Mouse (Mus musculus): ENCODE results near the gene Fth1. TPM values are rescaled to one million over a fixed set of nuclear protein-coding genes. Genes with fewer than 3 reads are reported as not detected.

Fth1 gene
- total and polyA plus RNA-seq, 2 experiments from 2014 or later: 524 to 3,148 TPM

GRCm38 (mm10) chr19:9993036-9993656 lies 12.7 kb downstream of the Fth1 start:
- H3K27ac ChIP-seq (ENCODE audit: low read depth): no peak overlapping the region
- 7% methylated on average over 17 of the region's 17 CpGs for WGBS
- TF ChIP-seq CTCF (IDR thresholded peaks at IDR 0.05; ENCODE audit: low read depth) (peak; percentile 80), EP300 (IDR thresholded peaks at IDR 0.05; ENCODE audit: low read depth) (no peak)
- H3K9ac ChIP-seq (replicated peaks; ENCODE audit: low read depth, low read length): no peak overlapping the region
- H3K9me3 ChIP-seq (replicated peaks; ENCODE audit: control insufficient read depth, low read length): no peaks in the 10 kb centered on the region
- 0 out of 2 replicates have a peak, but pooled peaks cover 2% of the 10 kb centered on the region for H3K4me1 ChIP-seq (ENCODE audit: control insufficient read depth, insufficient read depth)
- H3K4me2 ChIP-seq (ENCODE audit: low read depth, low read length): peak overlapping the region; percentile 46
- H3K36me3 ChIP-seq (replicated peaks; ENCODE audit: control insufficient read depth, insufficient read depth, low read length): no peaks in the 10 kb centered on the region
- H3K4me3 ChIP-seq (ENCODE audit: low read depth, low read length): no peak overlapping the region
- ATAC-seq (ENCODE audit: insufficient read depth, low read depth) (peak; percentile 85), DNase-seq (ENCODE audit: low spot score) (peak; percentile 81)
- H3K27me3 ChIP-seq (ENCODE audit: control insufficient read depth, insufficient read depth, low read length): no peaks in the 10 kb centered on the region

GRCm38 (mm10) chr19:9997204-9998062 lies 17.0 kb downstream of the Fth1 start:
- DNase-seq (ENCODE audit: low spot score) (no peak), ATAC-seq (ENCODE audit: insufficient read depth, low read depth) (no peak)
- no peak overlapping the region for H3K27ac ChIP-seq (ENCODE audit: low read depth)
- H3K9me3 ChIP-seq (replicated peaks; ENCODE audit: control insufficient read depth, low read length): no peaks in the 10 kb centered on the region
- 72% methylated on average over 12 of the region's 12 CpGs for WGBS
- H3K27me3 ChIP-seq (ENCODE audit: control insufficient read depth, insufficient read depth, low read length): no peaks in the 10 kb centered on the region
- no peak overlapping the region for H3K4me3 ChIP-seq (ENCODE audit: low read depth, low read length)
- H3K4me2 ChIP-seq (ENCODE audit: low read depth, low read length): no peak overlapping the region
- no peak for TF ChIP-seq EP300 (IDR thresholded peaks at IDR 0.05; ENCODE audit: low read depth)
- no peak for TF ChIP-seq CTCF (IDR thresholded peaks at IDR 0.05; ENCODE audit: low read depth)
- H3K4me1 ChIP-seq (ENCODE audit: control insufficient read depth, insufficient read depth): 0 out of 2 replicates have a peak, but pooled peaks cover 2% of the 10 kb centered on the region
- no peaks in the 10 kb centered on the region for H3K36me3 ChIP-seq (replicated peaks; ENCODE audit: control insufficient read depth, insufficient read depth, low read length)
- no peak overlapping the region for H3K9ac ChIP-seq (replicated peaks; ENCODE audit: low read depth, low read length)

- Histone ChIP-seq H3K27me3 (ENCODE audit: control insufficient read depth, insufficient read depth, low read length) (no peaks in the 10 kb centered on the region), H3K9ac (replicated peaks; ENCODE audit: low read depth, low read length) (no peak overlapping the region), H3K9me3 (replicated peaks; ENCODE audit: control insufficient read depth, low read length) (no peaks in the 10 kb centered on the region), H3K4me2 (ENCODE audit: low read depth, low read length) (no peak overlapping the region), H3K4me1 (ENCODE audit: control insufficient read depth, insufficient read depth) (0 out of 2 replicates have a peak, but pooled peaks cover 2% of the 10 kb centered on the region), H3K36me3 (replicated peaks; ENCODE audit: control insufficient read depth, insufficient read depth, low read length) (no peaks in the 10 kb centered on the region), H3K4me3 (ENCODE audit: low read depth, low read length) (no peak overlapping the region), H3K27ac (ENCODE audit: low read depth) (no peak overlapping the region)
- ATAC-seq (ENCODE audit: insufficient read depth, low read depth): no peak
- no peak for DNase-seq (ENCODE audit: low spot score)
- WGBS: 73% methylated on average over 2 of the region's 2 CpGs
- TF ChIP-seq EP300 (IDR thresholded peaks at IDR 0.05; ENCODE audit: low read depth) (no peak), CTCF (IDR thresholded peaks at IDR 0.05; ENCODE audit: low read depth) (no peak)
These were observed 17.6 kb downstream of the Fth1 start for GRCm38 (mm10) chr19:9998063-9998416.

DNA sequence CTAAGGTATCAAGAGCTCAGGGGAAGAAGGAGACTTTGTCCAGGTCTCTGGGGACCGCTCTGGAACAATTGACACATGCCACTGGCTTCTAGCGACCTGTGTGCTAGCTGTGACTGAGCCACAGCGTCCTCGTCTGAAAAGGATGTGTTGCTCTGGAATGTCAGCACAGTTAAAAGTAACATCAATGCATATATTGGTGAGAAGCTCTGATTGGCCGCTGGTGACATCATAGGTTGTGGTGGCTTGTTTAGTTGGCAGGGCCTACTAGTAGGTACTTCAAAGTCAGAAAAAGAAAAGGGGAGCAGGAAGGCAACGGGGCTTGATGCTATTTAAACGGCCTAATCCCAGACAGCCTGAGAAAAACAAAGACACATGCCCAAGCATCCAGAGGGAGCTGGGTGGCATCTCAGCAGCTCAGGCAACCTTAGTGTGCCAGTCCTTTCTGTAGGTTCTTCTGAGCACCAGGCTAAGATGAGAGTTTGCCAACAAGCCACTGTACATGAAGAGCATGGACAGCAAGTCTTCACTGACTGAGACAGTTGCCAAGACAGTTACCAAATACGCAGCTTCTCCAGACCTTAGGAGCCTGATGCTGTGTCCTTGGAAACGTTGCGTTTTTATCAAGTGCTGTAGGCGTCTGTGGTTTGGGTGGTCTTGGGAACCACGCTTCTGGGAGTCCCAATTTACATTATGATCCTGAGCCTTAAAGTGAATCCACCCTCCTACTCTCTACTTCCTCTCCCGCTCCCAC lies 18.5 kb downstream of the Fth1 start:
- WGBS: 53% methylated on average over 13 of the region's 13 CpGs
- Histone ChIP-seq H3K36me3 (replicated peaks; ENCODE audit: control insufficient read depth, insufficient read depth, low read length) (no peaks in the 10 kb centered on the region), H3K4me3 (ENCODE audit: low read depth, low read length) (no peak overlapping the region), H3K27me3 (ENCODE audit: control insufficient read depth, insufficient read depth, low read length) (no peaks in the 10 kb centered on the region), H3K4me1 (ENCODE audit: control insufficient read depth, insufficient read depth) (no peaks in the 10 kb centered on the region), H3K4me2 (ENCODE audit: low read depth, low read length) (no peak overlapping the region), H3K9me3 (replicated peaks; ENCODE audit: control insufficient read depth, low read length) (no peaks in the 10 kb centered on the region), H3K27ac (ENCODE audit: low read depth) (no peak overlapping the region), H3K9ac (replicated peaks; ENCODE audit: low read depth, low read length) (no peak overlapping the region)
- TF ChIP-seq EP300 (IDR thresholded peaks at IDR 0.05; ENCODE audit: low read depth) (no peak), CTCF (IDR thresholded peaks at IDR 0.05; ENCODE audit: low read depth) (no peak)
- ATAC-seq (ENCODE audit: insufficient read depth, low read depth) (no peak), DNase-seq (ENCODE audit: low spot score) (no peak)

DNA sequence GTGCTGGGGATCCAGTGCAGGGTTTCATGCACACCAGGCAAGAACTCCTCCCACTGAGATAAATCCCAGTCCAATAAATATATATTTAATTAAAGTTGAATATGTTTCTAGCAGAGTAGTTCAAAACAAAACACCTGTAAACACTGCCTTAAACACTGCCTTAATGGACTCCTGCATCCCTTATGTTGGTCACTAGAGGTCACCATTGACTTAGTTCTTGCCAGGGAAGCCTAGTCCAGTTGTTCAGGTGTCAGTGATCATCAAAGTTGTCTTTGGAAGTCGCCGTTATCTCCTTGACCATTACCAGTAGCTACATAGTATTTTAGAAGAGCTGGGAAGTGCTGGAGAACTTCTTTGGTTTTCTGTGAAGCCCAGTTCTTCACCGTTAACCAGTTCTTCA lies 19.9 kb downstream of the Fth1 start:
- Histone ChIP-seq H3K36me3 (replicated peaks; ENCODE audit: control insufficient read depth, insufficient read depth, low read length) (no peaks in the 10 kb centered on the region), H3K4me3 (ENCODE audit: low read depth, low read length) (no peak overlapping the region), H3K27ac (ENCODE audit: low read depth) (no peak overlapping the region), H3K9ac (replicated peaks; ENCODE audit: low read depth, low read length) (no peak overlapping the region), H3K4me1 (ENCODE audit: control insufficient read depth, insufficient read depth) (no peaks in the 10 kb centered on the region), H3K27me3 (ENCODE audit: control insufficient read depth, insufficient read depth, low read length) (no peaks in the 10 kb centered on the region), H3K9me3 (replicated peaks; ENCODE audit: control insufficient read depth, low read length) (no peaks in the 10 kb centered on the region), H3K4me2 (ENCODE audit: low read depth, low read length) (no peak overlapping the region)
- TF ChIP-seq EP300 (IDR thresholded peaks at IDR 0.05; ENCODE audit: low read depth) (no peak), CTCF (IDR thresholded peaks at IDR 0.05; ENCODE audit: low read depth) (peak; percentile 94)
- WGBS: 23% methylated on average over 3 of the region's 3 CpGs
- DNase-seq (ENCODE audit: low spot score) (peak; percentile 57), ATAC-seq (ENCODE audit: insufficient read depth, low read depth) (no peak; the same call in 1 of the 2 replicates)

All from heart, postnatal 0 days (tissue).